Mouse (Mus musculus) Patski (cell line): ENCODE measurements around the gene Dmap1. TPM values are rescaled to one million over a fixed set of nuclear protein-coding genes. Genes with fewer than 3 reads are reported as not detected.

ENCODE experiments used
- ATAC-seq: fragments of 100-300 bp; one replicate; pipeline ENCODE4 v1.8.0; 2021
- CTCF ChIA-PET: fragments of 350-600 bp; sonication (Branson Sonifier 250); formaldehyde crosslinking; loops from one replicate; lab custom pipeline; 2022; ENCODE audit warnings: inconsistent platforms; lab: Charles Lee
- POLR2A ChIA-PET: fragments of 350-600 bp; sonication (Branson Sonifier 250); formaldehyde crosslinking; loops from one replicate; lab custom pipeline; 2022; ENCODE audit warnings: antibody characterized with exemption, inconsistent platforms; lab: Charles Lee
- DNase-seq: peaks from one replicate; pipeline ENCODE4 v3.0.0-alpha.2; 2011; ENCODE audit warnings: low read depth, low spot score
- H3K27me3 ChIP-seq: fragments of 371-371 bp; one replicate; pipeline ENCODE4 v1.5.1; 2021
- CTCF ChIP-seq: fragments of 100-300 bp; IDR thresholded peaks from one replicate; pipeline ENCODE4 v1.5.1; 2021
- in situ Hi-C: fragments of 300-500 bp; cut with MboI; formaldehyde crosslinking; loops from 3 replicates; pipeline ENCODE4 v1.11.1; 2018; ENCODE audit warnings: low pct_unique_long_range_greater_than_20kb, mixed read lengths
- polyA plus RNA-seq: library from polyadenylated mRNA; unstranded; gene quantifications from one replicate; pipeline ENCODE4 v1.2.3, GENCODE M21; 2021

Gene Dmap1
- polyA plus RNA-seq, 1 experiment from 2014 or later = 23.2 TPM

GRCm38 (mm10) chr4:117656961-117657360 is 25.1 kb downstream of the Dmap1 start:
- in situ Hi-C loops = no loop called here
- CTCF ChIA-PET = interaction anchor here (1.4 kb wide), 1 partner anchor 10 kb away, joined by 4 read pairs; no protein-coding TSS in a partner anchor

GRCm38 (mm10) chr4:117655500-117655863 is 26.6 kb downstream of the Dmap1 start:
- CTCF ChIA-PET = no interaction called here
- DNase-seq (no peak), ATAC-seq (no peak)
- in situ Hi-C loops = no loop called here
- TF ChIP-seq CTCF = no peak
- POLR2A ChIA-PET = no interaction called here
- H3K27me3 ChIP-seq = no peaks in the 10 kb centered on the region

More at GRCm38 (mm10) chr4:117656961-117657360, 25.1 kb downstream of the Dmap1 start:
- ATAC-seq (no peak), DNase-seq (no peak)
- H3K27me3 ChIP-seq = no peaks in the 10 kb centered on the region
- no peak for TF ChIP-seq CTCF
- POLR2A ChIA-PET = no interaction called here

- in situ Hi-C loops = no loop called here
- no peak for DNase-seq
- H3K27me3 ChIP-seq = no peaks in the 10 kb centered on the region
- no peak for ATAC-seq
- ChIA-PET CTCF (no interaction called here), POLR2A (no interaction called here)
- TF ChIP-seq CTCF = no peak
Observed at GRCm38 (mm10) chr4:117654703-117655499, 27.2 kb downstream of the Dmap1 start.

GRCm38 (mm10) chr4:117654016-117654702 is 27.9 kb downstream of the Dmap1 start:
- DNase-seq (no peak), ATAC-seq (no peak)
- in situ Hi-C loops = no loop called here
- ChIA-PET CTCF (no interaction called here), POLR2A (no interaction called here)
- TF ChIP-seq CTCF = no peak
- no peaks in the 10 kb centered on the region for H3K27me3 ChIP-seq

DNA sequence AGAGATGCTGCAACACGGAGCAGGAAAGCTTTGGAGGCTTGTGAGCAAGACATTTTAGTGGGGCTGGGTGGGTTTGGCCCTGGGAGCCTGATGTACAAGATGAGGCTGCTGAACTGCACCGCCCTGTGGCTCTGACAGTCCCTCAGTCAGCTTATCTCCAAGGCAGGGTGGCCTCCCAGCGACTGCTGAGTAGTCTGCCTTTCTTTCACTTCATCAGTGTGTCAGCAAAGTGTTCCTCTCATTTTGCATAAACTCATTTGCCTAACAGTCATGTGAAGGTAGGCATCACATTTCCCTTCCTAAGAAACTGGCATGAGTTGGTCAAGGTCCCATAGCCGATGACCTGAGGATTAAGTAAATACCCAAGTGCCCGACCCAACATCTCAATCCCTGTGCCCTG is 29.3 kb downstream of the Dmap1 start:
- DNase-seq (no peak), ATAC-seq (no peak)
- no peaks in the 10 kb centered on the region for H3K27me3 ChIP-seq
- TF ChIP-seq CTCF = no peak
- ChIA-PET CTCF (no interaction called here), POLR2A (no interaction called here)
- in situ Hi-C loops = no loop called here

DNA sequence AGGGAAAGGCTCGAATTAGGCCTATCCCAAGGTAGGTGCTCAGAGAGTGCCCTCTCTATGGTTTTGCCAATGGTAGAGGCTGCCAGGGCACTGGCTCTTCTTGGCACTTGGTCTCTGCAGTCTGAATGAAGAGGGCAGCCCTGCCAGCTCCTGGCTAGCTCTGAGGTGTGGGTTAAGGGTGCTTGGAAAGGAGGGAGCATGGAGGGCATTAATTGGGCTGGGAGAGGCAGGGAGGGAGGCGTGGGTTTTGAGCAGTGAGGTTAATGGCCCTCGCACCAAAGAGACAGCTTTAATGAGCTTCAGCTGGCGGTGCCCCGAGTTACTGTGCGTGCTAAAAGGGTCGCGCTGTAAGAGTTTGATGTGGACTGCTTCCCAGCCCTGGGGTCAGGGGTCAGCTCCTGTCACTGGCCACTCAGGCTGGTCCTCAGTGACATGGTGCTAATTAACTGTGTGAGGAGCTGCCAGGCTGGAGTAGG is 30.4 kb downstream of the Dmap1 start:
- CTCF ChIA-PET = no interaction called here
- ATAC-seq (no peak), DNase-seq (no peak)
- in situ Hi-C loops = no loop called here
- TF ChIP-seq CTCF = no peak
- POLR2A ChIA-PET = interaction anchor here (0.5 kb wide), 1 partner anchor 74 kb away, joined by 4 read pairs; no protein-coding TSS in a partner anchor
- no peaks in the 10 kb centered on the region for H3K27me3 ChIP-seq

DNA sequence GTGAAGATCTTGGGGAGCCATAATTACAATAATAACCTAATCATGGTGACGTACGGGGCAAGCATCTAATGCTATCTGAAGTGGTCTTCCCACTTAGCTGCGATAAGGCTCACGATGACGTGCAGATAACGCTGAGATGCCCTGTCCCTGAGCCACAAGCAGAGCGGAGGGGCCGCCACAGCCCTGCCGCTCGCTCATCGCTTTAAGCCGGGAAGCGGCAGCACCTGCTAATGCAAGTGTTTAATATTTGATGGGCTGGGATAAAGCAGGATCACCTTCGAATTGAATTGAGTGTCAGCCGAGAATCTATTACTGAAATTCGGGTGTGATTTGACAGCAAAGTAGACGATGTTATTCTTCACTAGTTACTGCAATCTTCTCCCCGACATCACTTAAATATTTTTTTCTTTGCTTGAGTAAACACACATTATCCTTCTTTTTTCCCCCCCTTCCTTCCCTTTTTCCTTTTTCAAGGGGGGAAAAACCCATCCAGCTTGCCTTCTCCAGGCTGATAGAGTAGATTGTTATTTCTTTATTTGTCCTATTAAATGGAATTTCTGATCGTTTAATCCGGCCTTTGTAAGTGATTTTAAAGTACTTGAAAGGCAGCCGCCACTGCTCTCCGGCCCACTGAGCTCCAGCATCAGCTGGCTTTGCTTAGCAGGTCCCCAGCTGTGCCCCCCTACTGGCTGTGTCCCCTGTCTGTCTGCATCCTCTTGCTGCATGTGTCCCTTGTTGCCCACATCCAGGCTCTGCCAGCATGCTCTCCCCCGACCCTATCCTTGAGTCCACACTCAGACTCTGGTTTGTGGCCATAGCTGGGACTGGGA is 34.9 kb downstream of the Dmap1 start:
- ChIA-PET POLR2A (no interaction called here), CTCF (interaction anchor here (1.6 kb wide), 1 partner anchor 9 kb away, joined by 4 read pairs; no protein-coding TSS in a partner anchor)
- no peak for TF ChIP-seq CTCF
- DNase-seq (no peak), ATAC-seq (no peak)
- no peaks in the 10 kb centered on the region for H3K27me3 ChIP-seq
- in situ Hi-C loops = no loop called here

- no peak for TF ChIP-seq CTCF
- H3K27me3 ChIP-seq = no peaks in the 10 kb centered on the region
- POLR2A ChIA-PET = no interaction called here
- CTCF ChIA-PET = interaction anchor here (1.6 kb wide), 1 partner anchor 10 kb away, joined by 4 read pairs; no protein-coding TSS in a partner anchor
- DNase-seq (no peak), ATAC-seq (no peak)
- in situ Hi-C loops = no loop called here
Observed at GRCm38 (mm10) chr4:117646496-117646895, 35.6 kb downstream of the Dmap1 start.

- ATAC-seq = no peak
- H3K27me3 ChIP-seq = no peaks in the 10 kb centered on the region
- CTCF ChIA-PET = interaction anchor here (1.7 kb wide), 1 partner anchor 11 kb away, joined by 4 read pairs; no protein-coding TSS in a partner anchor
- TF ChIP-seq CTCF = no peak
- no peak for DNase-seq
- POLR2A ChIA-PET = no interaction called here
- in situ Hi-C loops = no loop called here
Observed at GRCm38 (mm10) chr4:117645859-117646258, 36.2 kb downstream of the Dmap1 start.

DNA sequence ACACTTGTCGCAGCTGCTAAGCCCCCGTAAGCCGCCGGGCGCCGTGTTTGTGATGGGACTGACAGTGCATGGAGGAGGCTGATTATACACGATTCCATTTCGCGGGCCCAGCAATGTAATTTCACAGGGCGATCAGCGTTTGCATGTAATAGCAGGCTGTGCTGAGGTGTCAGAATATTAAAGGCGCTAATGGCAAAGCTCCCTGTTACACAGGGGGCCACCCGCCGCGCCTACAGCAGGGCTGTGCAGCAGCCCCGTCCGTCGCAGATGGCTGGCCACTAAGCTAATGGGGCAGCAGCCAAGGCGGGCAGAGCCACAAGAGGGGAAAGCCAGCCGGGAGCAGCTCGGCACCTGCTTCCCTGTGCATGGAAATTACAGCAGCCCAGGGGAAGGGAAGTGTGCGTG is 37.0 kb downstream of the Dmap1 start:
- H3K27me3 ChIP-seq = no peaks in the 10 kb centered on the region
- TF ChIP-seq CTCF = no peak
- in situ Hi-C loops = no loop called here
- DNase-seq (no peak), ATAC-seq (no peak)
- CTCF ChIA-PET = interaction anchor here (0.6 to 1.7 kb wide), 2 partner anchors 10 to 375 kb away, joined by 3 to 4 read pairs; no protein-coding TSS in a partner anchor
- POLR2A ChIA-PET = no interaction called here
